Mouse (Mus musculus) CH12.LX (cell line): ENCODE measurements at regions not wholly inside any gene's neighbourhood (a gene's known extent, or its start where the extent isn't known, plus 50 kb on each side); places are given as distances from the start of the nearest gene placed in this dataset.

Experiments used
- CTCF ChIP-seq, 2 experiments: IDR thresholded peaks in 1 of 2; conservative IDR thresholded peaks in 1 of 2; 2 replicates each; pipeline ENCODE4 v1.5.1; 2011 to 2012; ENCODE audit warnings: low read depth in 2 of 2, low read length in 2 of 2, improper control_type of control experiment in 1 of 2, inconsistent platforms in 1 of 2, mild to moderate bottlenecking in 1 of 2, moderate library complexity in 1 of 2
- EP300 ChIP-seq: IDR thresholded peaks from 2 replicates; pipeline ENCODE4 v1.6.1; 2011; ENCODE audit warnings: low read length, improper control_type of control experiment
- HCFC1 ChIP-seq: IDR thresholded peaks from 2 replicates; pipeline ENCODE4 v1.6.1; 2012; ENCODE audit warnings: low read depth, mild to moderate bottlenecking, inconsistent platforms, low read length, improper control_type of control experiment
- NRF1 ChIP-seq: IDR thresholded peaks from 2 replicates; pipeline ENCODE4 v1.6.1; 2014; ENCODE audit warnings: low read depth, mild to moderate bottlenecking, inconsistent platforms, low read length, improper control_type of control experiment, moderate library complexity
- POLR2A ChIP-seq: IDR thresholded peaks from 2 replicates; pipeline ENCODE4 v1.6.1; 2011; ENCODE audit warnings: low read depth, mild to moderate bottlenecking, improper control_type of control experiment, low read length
- POLR2AphosphoS2 ChIP-seq: IDR thresholded peaks from 2 replicates; pipeline ENCODE4 v1.6.1; 2011; ENCODE audit warnings: low read depth, low read length, improper control_type of control experiment

DNA sequence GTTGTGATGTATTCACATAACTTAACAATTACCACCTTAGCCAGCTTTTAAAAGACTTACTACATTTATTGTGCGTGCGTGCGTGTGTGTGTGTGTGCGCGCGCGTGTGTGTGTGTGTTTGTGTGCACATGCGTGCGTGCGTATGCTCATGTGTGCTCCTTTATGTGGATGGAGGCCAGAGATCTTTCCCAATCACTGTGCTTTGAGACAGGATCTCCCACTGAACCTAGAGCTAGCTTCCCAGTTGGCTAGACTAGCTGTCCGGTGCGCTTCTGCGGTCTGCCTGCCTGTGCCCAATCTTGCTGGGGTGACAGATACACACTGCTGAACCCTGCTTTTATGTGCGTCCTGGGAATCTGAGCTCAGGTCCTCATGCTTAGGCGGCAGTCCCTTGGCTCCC lies 50.1 kb upstream of the Arhgap29 start:
- no peak for TF ChIP-seq POLR2A
- TF ChIP-seq HCFC1: no peak
- no peak for TF ChIP-seq POLR2AphosphoS2
- TF ChIP-seq EP300: no peak
- no peak for TF ChIP-seq CTCF (conservative IDR thresholded peaks at IDR 0.05 in 1 of 2, IDR thresholded peaks at IDR 0.05 in 1 of 2; ENCODE audit: low read depth in 2 of 2, low read length in 2 of 2)
- TF ChIP-seq NRF1: no peak
